Mouse (Mus musculus) bone marrow macrophage, adult 2 months (primary cell): Measurements from ENCODE around the gene Tff1.

Experiments used
- CTCF ChIP-seq: IDR thresholded peaks from 2 replicates; pipeline ENCODE4 v1.5.1; 2012; ENCODE audit warnings: low read depth, mild to moderate bottlenecking, low read length, moderate library complexity
- POLR2A ChIP-seq: IDR thresholded peaks from 2 replicates; pipeline ENCODE4 v1.6.1; 2012; ENCODE audit warnings: mild to moderate bottlenecking, low read depth, low read length, borderline replicate concordance

GRCm38 (mm10) chr17:31125548-31126266 lies 39.4 kb downstream of the Tff1 start:
- TF ChIP-seq POLR2A (no peak), CTCF (no peak)
